Mouse (Mus musculus) retina, postnatal 7 days (tissue): ENCODE results near the gene Gtf3c5.

ENCODE experiments used
- DNase-seq: peaks from one replicate; pipeline ENCODE4 v3.0.0-alpha.2; 2012; ENCODE audit warnings: low read depth, low spot score

The Gtf3c5 gene

GRCm38 (mm10) chr2:28569903-28570302 is 13.6 kb downstream of the Gtf3c5 start:
- DNase-seq: no peak

DNA sequence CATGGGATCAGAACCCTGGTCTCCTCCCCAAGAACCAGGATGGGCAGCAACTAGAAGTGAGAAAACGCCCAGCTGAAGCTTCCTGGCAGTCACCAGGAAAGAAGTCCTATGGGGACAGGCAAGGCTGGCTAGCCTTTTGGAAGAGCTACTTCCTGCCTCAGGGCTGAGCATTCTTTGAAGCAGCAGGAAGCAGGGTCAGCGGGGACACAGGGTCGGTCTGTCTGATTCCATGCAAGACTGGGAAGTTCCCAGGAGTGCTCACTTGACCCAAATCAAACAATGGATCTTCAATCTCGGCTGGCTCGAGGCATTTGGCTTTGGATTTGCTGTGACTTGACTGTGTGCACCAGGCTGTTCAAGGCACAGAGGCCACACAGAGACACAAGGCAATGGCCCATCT is 17.0 kb downstream of the Gtf3c5 start:
- no peak for DNase-seq

GRCm38 (mm10) chr2:28564380-28564779 is 19.2 kb downstream of the Gtf3c5 start:
- no peak for DNase-seq

DNA sequence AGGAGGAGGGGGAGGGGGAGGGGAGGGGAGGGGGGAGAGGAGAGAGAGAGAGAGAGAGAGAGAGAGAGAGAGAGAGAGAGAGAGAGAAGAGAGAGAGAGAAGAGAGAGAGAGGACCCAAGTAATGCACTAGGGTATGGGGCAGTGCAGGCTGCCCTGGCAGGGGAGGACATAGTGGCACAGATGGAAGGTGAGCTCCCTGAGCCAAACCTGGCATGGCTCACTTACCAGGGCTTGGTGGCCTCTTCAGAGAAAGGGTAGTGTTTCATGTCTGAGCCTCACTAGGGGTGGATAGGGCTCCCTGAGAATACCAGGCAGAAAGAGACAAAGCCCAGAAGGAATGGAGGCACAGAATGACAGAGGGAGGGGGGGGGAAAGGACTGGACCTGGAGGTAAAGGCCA is 19.7 kb downstream of the Gtf3c5 start:
- DNase-seq: no peak

DNA sequence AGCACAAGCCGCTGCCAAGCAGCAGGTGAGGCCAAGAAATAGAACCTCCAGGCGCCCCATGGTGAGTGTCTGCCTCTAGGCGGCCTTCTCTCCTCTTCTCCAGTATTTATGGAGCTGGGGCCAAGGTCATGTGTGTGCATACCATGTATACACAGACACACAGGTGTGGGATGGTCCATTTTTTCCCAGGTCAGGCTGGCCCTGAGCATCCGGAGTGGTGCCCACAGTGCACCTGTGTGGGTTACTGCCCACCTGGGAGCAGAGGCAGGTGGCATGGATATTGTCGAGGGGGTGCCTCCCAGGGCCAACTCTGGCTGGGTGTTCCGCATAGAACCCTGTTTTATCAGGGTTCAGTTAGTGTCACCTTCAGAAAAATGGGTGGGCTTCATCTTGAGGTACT is 20.2 kb downstream of the Gtf3c5 start, which contains the start of gene Cel:
TSS of gene Cel (minus strand) at position 101 of the 400 bp plus-strand sequence.
- DNase-seq: no peak

DNA sequence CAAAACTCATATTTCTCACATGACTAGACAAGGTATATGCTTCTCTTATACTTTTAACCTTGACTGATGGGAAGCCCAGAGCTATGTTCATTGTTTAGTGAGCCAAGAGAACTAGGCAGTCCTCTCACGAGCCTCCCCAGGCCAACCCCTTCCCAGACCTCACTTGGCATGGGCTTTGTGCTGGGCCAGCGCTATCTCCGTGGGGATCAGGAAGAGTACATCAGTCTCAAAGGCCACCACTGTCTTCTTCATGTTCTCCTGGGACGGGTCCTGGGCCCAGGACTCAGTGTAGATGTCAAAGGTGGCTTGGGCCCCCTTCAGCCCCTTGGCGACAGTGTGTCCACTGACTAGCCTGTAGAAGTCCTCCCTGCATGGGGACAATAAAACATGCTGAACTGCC is 26.1 kb downstream of the Gtf3c5 start:
- DNase-seq: no peak

DNA sequence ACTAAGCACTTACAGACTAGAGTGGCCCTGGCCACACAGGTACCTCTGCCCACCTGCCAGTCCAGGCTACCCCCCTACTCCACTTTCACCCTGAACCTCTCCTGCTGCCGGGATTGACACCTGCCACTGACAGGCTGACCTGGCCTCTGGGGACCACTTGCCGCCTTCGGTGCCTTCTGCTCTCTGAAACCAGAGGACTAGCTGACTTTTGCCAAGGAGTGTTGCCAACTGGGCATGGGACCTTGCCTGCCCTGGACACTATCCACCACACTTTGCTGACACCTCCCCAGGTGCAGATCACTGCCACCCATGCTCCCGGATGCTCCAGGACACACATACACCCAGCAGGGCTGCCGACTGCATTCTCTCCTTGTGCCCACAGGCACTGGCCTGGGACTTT is 31.2 kb downstream of the Gtf3c5 start:
- no peak for DNase-seq

GRCm38 (mm10) chr2:28549157-28549556 is 34.4 kb downstream of the Gtf3c5 start:
- no peak for DNase-seq

DNA sequence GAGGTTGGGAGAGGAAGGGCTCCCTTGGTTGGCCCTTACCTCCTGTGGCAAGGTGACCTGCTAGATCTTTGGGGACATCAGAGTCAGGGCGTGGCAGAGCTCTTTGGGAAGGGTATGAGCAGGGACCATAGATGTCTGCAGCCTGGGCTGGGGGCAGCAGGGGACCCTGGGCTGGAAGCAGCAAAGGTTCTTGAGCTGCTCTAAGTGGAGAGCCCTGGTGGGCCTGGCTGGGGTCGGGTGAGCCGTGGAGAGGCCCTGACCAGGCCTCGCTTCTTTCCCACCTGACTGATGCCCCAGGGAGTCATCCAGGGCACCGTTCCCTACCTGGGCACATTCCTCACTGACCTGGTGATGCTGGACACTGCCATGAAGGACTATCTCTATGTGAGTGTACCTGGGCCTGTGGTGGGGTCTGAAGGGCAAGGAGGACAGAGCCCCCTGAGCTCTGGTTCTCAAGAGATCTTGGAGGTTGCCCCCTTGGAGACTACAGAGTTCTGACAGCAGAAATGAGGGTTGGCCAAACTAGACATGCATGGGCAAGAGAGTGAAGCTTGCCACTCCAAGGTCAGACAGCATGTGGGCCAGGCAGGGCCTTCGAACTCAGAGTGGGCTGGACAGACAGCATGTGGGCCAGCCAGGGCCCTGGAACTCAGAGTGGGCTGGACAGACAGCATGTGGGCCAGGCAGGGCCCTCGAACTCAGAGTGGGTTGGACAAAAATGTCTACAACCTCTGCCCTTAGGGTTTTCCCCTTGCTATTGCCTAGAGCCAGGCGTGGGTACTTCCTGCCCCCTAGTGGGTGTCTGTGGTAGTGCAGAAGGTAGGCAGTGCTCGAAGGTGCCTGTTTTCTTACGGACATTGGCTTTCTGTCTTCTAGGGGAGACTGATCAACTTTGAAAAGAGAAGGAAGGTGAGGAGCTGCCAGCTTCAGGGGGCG is 36.0 kb downstream of the Gtf3c5 start:
- DNase-seq: peak; percentile 76

DNA sequence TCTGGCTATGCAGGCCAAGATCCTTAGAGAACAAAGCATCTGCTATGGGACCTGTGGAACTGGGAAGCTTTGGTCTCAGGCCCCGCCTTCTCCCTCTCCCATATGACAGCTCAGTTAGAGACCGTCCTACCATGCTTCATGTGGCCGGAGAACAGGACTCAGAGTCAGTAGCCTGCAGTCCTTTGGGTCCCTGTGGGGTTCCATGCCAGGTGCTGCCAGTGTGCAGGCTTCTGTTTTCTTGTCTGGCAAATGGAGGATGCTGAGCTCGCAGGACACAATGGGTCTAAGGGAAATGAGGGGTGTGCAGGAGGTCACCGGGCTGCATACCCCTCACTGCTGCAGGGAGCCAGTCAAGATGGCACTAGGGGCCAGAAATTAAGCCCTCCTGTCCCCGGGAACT is 37.0 kb downstream of the Gtf3c5 start:
- no peak for DNase-seq

- peak; percentile 69 for DNase-seq
Measured at GRCm38 (mm10) chr2:28545976-28546375, 37.6 kb downstream of the Gtf3c5 start.

GRCm38 (mm10) chr2:28543894-28544293 is 39.7 kb downstream of the Gtf3c5 start:
- no peak for DNase-seq

DNA sequence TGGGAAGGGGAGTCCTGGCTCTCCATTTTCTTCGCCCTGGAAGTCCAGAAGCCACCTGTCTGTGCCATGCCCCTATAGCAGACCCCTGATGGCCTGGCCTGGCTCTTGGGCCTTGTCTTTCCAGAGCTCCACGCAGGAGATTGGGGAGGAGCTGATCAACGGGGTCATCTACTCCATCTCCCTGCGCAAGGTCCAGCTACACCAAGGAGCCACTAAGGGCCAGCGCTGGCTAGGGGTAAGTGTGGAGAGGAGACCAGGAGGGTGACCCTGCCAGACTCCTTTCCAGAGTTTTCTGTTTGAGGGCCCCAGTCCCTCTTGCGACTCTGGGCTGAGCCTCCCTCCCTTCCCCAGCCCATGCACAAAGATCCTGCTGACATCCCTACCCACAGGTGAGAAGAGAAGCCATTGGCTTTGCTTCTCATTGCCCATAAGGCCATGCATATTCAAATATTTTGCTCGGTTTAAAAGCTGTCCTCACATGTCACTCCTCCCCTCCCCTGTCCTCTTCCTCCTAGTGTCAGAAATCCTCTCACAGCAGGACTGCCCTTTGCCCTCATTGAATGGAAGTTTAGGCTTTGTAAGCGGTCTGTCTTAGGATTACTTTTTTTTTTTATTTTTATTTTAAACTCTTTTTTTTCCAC is 42.8 kb downstream of the Gtf3c5 start:
- DNase-seq: no peak

GRCm38 (mm10) chr2:28539949-28540348 is 43.6 kb downstream of the Gtf3c5 start:
- DNase-seq: no peak

DNA sequence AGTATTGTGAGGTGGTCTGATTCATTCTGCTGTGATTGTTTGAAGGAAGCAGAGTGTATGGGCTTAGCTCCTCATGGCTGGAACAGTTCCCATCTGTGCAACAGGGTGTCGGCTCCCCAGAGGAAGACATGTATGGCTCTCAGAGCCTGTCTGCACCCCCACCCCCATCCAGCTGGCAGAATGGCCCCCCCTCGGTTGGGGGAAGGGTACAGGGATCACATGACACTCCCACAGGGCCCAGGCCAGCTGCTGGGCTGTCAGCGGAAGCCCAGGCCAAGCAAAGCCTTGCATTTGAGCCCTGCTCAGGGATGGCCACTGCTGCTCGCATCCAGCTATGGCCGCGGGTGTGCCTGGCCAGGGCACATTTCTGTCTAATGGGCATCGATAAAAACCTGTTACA is 44.3 kb downstream of the Gtf3c5 start:
- peak; percentile 68 for DNase-seq

GRCm38 (mm10) chr2:28538817-28539128 is 44.8 kb downstream of the Gtf3c5 start:
- DNase-seq: no peak

DNA sequence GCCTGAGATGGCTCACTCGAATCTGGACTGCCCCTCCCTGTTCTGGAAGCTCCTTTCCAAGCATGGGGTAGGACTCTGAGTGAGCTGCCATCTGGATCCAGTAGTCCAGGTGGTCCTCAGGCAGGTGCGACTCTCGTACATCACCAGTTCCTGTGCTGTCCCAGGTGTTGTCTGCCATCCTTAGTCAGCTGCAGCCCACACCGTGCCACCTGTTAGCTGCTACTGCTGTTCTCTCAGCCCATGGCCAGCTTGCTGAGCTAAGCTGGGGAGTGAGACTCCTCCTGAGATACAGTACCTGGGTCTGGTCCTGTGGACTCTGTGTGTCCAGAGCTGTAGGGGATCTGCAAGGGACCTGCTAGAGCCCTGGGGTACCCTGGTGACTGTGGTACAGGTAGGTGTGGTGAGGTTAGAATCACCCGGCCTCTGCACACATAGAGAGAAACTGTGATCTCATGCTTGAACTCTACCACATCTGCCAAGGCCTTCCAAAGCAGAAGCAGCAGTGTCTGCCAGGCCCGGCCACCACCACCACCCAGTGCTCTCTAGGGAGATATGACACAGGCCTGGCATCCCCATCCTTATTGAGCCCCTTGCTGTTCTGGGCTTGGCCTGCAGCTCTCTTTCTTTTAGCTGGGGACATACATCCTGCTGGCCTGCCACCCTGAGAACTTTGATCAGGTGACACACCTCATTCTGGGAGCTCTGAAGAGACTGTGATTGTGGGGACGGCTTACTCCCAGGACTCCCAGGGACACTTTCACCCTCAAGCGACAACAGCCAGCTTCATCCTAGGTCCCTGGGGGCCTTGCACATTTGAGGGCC is 45.3 kb downstream of the Gtf3c5 start:
- no peak for DNase-seq

DNA sequence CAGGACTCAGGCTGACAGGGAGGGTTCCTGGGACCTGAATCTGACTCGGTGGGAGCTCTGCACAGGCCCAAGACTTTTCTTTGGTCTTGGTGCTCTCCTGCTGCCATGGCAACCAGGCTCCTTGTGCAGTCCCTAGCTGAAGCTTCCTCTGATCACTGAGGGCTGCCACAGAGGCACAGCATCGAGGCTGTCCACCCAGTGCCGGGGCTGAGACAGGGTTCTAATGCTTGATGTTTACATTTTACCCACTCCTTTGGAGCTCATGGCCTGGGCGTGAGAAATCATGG is 46.0 kb downstream of the Gtf3c5 start:
- DNase-seq: no peak

DNA sequence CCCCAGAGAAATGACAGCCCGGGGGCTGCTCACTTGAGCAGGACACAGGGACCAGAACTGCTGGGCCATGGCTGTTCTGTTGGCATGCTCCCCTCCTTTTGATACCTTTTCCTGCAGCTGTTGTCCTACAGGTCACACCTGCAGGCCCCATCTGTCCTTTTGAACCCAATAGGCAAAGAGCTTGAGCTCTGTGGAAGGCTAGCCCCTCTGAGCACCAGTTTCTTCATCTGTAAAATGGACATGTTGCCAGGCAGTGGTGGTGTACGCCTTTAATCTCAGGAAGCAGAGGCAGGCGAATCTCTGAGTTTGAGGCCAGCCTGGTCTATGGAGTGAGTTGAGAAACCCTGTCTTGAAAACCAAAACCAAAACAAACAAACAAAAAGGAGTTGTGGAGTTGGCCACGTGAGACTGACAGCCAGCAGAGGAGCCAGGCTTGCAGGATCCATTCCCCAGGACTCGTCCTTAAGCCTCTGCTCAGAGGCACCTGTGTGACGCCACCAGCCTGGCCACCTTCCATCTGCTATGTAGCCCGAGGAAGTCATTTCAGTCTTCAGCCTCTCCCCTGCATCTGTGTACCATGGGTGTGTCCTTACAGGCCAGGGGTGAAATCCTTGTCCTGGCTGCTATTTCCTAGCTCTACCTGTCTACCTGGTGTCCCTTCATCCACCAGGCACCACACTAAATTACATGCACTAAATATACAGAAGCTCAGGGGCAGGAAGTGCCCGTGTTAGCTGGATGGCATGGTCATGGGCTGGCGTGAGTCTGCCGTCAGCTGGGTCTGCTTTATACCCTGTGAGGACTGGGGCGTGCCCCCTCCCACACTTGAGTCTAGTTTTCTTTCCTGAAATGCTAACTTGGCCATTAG is 46.6 kb downstream of the Gtf3c5 start:
- no peak for DNase-seq

- no peak for DNase-seq
Measured at GRCm38 (mm10) chr2:28536166-28536565, 47.4 kb downstream of the Gtf3c5 start.

GRCm38 (mm10) chr2:28535650-28536049 is 47.9 kb downstream of the Gtf3c5 start:
- no peak for DNase-seq

GRCm38 (mm10) chr2:28535263-28535540 is 48.3 kb downstream of the Gtf3c5 start:
- DNase-seq: no peak
